Mouse (Mus musculus) heart, adult 2 months (tissue): ENCODE measurements at regions not wholly inside any gene's neighbourhood (a gene's known extent, or its start where the extent isn't known, plus 50 kb on each side); places are given as distances from the start of the nearest gene placed in this dataset.

Experiments
- CTCF ChIP-seq: fragments of 200-600 bp; IDR thresholded peaks from 2 replicates; pipeline ENCODE4 v1.8.1; 2022; ENCODE audit warnings: antibody characterized with exemption, mild to moderate bottlenecking, moderate library complexity
- EP300 ChIP-seq: fragments of 200-500 bp; IDR thresholded peaks from 2 replicates; pipeline ENCODE4 v1.6.1; 2011; ENCODE audit warnings: low read depth, low read length, control low read depth; ENCODE audit not compliant: insufficient read depth

- no peak for TF ChIP-seq CTCF
- no peak for TF ChIP-seq EP300
Measured at GRCm38 (mm10) chr17:47296709-47297450, 71.8 kb upstream of the Mrps10 start.
